Mouse (Mus musculus) heart, embryonic 10.5 days (tissue): ENCODE measurements around the gene Wdr5. TPM values are rescaled to one million over a fixed set of nuclear protein-coding genes. Genes with fewer than 3 reads are reported as not detected.
A peak's percentile ranks its signal among the peaks of the same experiment; 100 is the strongest.

Experiments
- DNase-seq: peaks from one replicate; pipeline ENCODE4 v3.0.0-alpha.2; 2017; ENCODE audit warnings: low spot score
- H3K27ac ChIP-seq: fragments of 300-500 bp; sonication (generic); 2 replicates; pipeline ENCODE4 v1.5.1; 2016; ENCODE audit warnings: mild to moderate bottlenecking
- H3K27me3 ChIP-seq: fragments of 300-500 bp; sonication (generic); 2 replicates; pipeline ENCODE4 v1.6.1; 2016; ENCODE audit warnings: mild to moderate bottlenecking; ENCODE audit not compliant: poor library complexity, insufficient read depth, severe bottlenecking
- H3K36me3 ChIP-seq: fragments of 300-500 bp; sonication (generic); 2 replicates; pipeline ENCODE4 v1.6.1; 2016; ENCODE audit warnings: mild to moderate bottlenecking, moderate library complexity
- H3K4me1 ChIP-seq: fragments of 300-500 bp; sonication (generic); 2 replicates; pipeline ENCODE4 v1.6.1; 2016; ENCODE audit warnings: mild to moderate bottlenecking
- H3K4me3 ChIP-seq: fragments of 300-500 bp; sonication (generic); 2 replicates; pipeline ENCODE4 v1.5.1; 2016; ENCODE audit warnings: mild to moderate bottlenecking, moderate library complexity
- H3K9me3 ChIP-seq: fragments of 300-500 bp; sonication (generic); 2 replicates; pipeline ENCODE4 v1.6.1; 2016; ENCODE audit warnings: mild to moderate bottlenecking, moderate library complexity
- WGBS: fragments of 180-500 bp; shearing (Covaris S2); methylation state at CpG from one replicate; pipeline ENCODE4 v1.1.7; 2016; 5-methylcytosine and 5-hydroxymethylcytosine counted together
- polyA plus RNA-seq: library from polyadenylated mRNA; unstranded; fragments of >200 nt; fragmentation: Nextera tagmentation; extraction: Ambion mirVana; gene quantifications from 2 replicates; pipeline ENCODE4 v1.2.1, GENCODE M21; 2016

Gene Wdr5
- polyA plus RNA-seq: 44.3 and 57.8 TPM in 2 replicates

DNA sequence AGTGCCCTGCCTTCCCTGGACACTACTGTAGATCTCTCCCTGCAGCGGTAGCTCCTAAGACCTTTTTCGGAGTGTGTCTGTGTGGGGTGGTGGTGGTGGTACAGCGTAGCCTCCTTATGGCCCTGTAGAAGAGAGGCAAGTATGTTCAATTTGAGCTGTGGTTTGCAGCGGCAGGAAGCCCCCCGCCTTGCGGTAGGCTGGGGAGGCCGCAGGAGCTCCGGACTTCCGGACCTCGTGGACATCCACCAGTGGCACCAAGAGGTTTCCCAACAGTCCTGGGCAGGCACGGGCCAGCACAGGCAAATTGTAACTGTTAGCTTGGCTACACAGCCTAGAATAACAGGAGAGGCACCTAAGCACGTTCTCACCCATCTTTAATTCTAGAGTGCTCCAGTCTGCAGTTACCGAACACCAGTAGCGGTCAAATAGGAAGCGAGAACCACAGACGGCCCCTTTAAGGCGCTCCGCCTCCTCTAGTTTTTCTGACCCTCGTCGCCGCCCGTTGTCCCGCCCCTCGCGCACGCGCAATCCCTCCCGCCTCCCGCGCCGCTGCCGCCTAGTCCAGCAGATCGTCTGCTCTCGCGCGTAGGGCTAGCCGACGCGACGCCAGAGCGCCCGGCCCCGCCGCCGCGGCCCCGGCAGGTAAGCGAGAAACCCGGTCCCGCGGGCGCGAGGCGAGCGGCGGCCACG lies at the start of gene Wdr5:
Wdr5 (plus strand) TSS at position 519 of the 690 bp plus-strand sequence.
- Histone ChIP-seq H3K27me3 (no peaks in the 10 kb centered on the region), H3K27ac (peak within 1 kb of the TSS; percentile 96), H3K4me1 (peaks cover 36% of the 10 kb centered on the region), H3K36me3 (peaks cover 21% of the 10 kb centered on the region), H3K4me3 (peak within 1 kb of the TSS; percentile 92), H3K9me3 (no peaks in the 10 kb centered on the region)
- under 1% methylated on average over 57 of the region's 57 CpGs for WGBS
- peak; percentile 97 for DNase-seq

DNA sequence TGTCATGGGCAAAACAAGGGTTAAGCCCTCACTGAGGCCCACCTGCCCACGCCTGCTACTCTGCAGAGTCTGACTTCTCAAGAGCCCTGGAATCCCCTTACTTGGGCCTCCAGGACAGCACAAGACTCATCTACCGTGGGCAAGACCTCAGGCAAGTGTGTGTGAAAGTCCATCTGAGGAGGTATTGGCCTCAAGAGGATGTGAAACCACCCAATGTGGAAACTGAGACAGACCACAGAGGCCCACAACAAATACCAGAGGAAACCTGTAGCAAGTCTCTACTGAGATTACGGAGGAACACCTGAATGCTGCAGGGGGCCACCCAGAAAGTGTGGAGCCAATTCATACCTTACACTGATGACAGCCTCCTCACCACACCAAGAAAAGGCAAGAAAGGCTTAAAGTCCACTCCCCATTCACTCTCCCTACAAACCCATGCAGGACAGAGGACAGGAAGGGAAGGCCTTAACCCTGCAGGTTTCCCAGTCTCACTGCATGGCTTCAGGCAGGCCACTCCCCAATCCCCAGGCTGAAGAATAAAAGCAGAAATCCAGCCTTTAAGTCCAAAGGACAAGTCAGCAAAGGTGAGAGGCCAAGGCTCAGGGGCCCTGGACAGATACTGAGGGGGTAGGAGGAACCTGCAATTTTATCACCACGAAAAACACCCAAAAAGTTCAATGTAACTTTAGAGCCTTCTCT lies 45.5 kb upstream of the Wdr5 start:
- Histone ChIP-seq H3K27ac (no peak overlapping the region), H3K4me3 (no peak overlapping the region), H3K4me1 (peaks cover 84% of the 10 kb centered on the region), H3K36me3 (peaks cover 64% of the 10 kb centered on the region), H3K27me3 (no peaks in the 10 kb centered on the region), H3K9me3 (no peaks in the 10 kb centered on the region)
- WGBS: 68% methylated on average over 4 of the region's 4 CpGs
- DNase-seq: no peak

DNA sequence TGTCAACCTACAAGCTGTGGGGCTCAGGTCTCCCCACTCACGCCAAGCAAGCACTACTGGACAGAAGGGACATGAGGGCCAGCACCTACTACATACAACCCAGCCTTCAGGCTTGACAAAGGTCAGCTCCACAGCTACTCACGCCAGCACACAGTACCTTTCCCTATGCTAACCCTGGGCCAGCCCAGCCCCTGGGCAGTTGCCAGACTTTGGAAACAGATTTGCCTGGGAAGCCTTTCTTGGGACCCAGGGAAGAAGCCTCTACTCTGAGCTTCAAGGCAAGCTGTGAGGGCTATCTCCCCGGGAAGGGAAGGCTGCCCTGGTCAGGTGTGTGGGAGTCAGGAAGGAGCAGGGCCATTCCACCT lies 45.0 kb upstream of the Wdr5 start:
- Histone ChIP-seq H3K4me3 (no peak overlapping the region), H3K4me1 (peaks cover 84% of the 10 kb centered on the region), H3K9me3 (no peaks in the 10 kb centered on the region), H3K36me3 (peaks cover 60% of the 10 kb centered on the region), H3K27ac (0 out of 2 replicates have a peak overlapping the region, but pooled peaks have one; percentile 17), H3K27me3 (no peaks in the 10 kb centered on the region)
- 78% methylated on average over 3 of the region's 3 CpGs for WGBS
- no peak for DNase-seq

DNA sequence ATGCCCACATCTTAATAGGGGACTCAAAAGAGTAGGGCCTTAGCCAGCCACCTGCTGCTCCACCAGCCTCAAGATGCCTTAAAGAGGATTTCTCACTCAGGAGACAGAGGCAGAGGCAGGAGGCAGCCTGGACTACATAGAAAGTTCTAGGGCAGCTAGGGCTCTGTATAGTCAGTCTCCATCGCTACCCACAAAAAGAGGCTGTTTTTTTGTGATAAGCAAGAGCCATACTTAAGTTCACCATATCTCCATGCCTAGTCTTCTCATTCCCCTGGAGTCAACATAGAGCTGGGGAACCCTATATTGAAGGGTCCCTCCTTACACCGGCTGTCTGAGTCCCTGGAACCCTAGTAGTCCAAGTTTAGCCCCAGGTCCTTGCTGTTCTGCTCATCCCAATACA lies 44.4 kb upstream of the Wdr5 start:
- Histone ChIP-seq H3K4me1 (peaks cover 82% of the 10 kb centered on the region), H3K27me3 (no peaks in the 10 kb centered on the region), H3K4me3 (no peak overlapping the region; the same call in 1 of the 2 replicates), H3K9me3 (no peaks in the 10 kb centered on the region), H3K36me3 (peaks cover 55% of the 10 kb centered on the region), H3K27ac (no peak overlapping the region)
- no peak for DNase-seq
- WGBS: 81% methylated on average over 2 of the region's 2 CpGs

DNA sequence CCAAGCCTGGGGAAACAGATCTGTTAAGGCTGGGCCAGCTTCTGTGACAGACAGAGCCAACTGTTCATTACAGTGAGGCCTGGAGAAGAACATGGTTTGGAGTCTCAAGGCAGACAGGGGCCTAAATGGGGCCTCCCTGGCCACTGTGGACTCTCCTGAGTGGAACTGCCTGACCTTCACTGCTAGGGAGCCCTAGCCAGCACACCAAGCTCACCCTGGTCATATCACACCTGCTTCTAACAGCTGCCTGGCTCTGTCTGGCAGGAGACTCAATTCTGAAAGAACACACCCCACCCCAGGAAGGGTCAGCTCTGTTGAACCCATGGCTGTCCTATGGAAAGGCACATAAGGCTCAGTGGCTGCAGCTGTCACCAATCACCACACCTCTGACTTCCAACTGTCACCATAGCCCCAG lies 43.8 kb upstream of the Wdr5 start:
- H3K9me3 ChIP-seq: no peaks in the 10 kb centered on the region
- peaks cover 76% of the 10 kb centered on the region for H3K4me1 ChIP-seq
- DNase-seq: no peak
- no peaks in the 10 kb centered on the region for H3K27me3 ChIP-seq
- H3K4me3 ChIP-seq: peak overlapping the region; percentile 1; the same call in 1 of the 2 replicates
- peak overlapping the region; percentile 19; the same call in 1 of the 2 replicates for H3K27ac ChIP-seq
- H3K36me3 ChIP-seq: peaks cover 48% of the 10 kb centered on the region

DNA sequence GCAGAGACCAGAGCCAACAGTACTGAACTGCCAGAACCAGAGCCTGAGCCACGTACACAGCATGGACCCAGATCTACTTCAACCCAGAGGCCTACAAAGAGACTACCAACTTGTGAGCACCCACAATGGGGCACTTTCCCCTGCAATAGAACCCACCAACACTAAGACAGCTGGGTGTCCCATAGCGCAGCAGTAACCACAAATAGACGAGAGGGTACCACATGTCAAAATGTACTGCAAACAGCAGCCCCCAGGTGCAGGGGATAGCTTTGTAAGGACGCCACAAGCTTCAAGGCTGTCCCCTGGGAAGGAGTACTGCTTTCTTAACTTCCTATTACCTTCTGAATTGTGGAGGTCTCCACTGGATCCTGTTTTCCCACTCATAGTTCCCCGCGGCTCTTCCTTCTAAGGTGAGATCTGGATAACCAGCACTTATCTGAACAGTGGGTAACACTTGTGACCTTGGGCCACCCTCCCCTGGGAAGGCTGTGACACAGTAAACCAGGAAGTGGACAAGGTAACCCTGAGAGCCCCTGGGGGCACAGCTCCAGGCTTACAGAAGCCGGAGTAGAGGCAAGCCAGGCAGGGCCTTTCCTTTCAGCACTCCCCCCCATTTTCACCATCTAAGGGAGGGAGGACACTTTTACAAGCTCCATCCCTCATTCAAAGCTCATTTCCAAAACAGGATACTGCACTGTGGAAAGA lies 41.7 kb upstream of the Wdr5 start:
- H3K9me3 ChIP-seq: no peaks in the 10 kb centered on the region
- 50% methylated on average over 7 of the region's 7 CpGs for WGBS
- no peak for DNase-seq
- H3K27ac ChIP-seq: peak overlapping the region; percentile 57
- H3K4me1 ChIP-seq: peaks cover 68% of the 10 kb centered on the region
- H3K27me3 ChIP-seq: no peaks in the 10 kb centered on the region
- H3K4me3 ChIP-seq: peak overlapping the region; percentile 97
- H3K36me3 ChIP-seq: peaks cover 29% of the 10 kb centered on the region

DNA sequence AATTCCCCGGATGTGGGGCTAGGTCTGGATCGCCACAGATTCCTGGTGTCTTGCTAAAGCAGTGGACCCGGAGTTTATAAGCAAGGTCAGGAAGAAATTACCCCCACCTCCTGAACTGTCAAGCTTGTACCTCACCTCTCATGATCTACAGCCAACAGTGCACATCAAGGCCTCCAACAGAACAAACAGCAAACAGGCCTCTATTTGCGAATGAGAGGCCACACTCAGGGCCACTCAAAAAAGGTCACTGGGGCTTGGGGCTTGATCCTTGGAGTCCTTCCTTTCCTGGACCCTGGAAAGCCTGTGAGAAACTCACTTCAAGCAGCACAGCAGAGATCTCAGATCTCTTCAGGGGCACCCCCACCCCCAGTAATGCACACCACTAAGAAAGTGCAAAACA lies 41.0 kb upstream of the Wdr5 start:
- 26% methylated on average over 4 of the region's 4 CpGs for WGBS
- Histone ChIP-seq H3K36me3 (peaks cover 26% of the 10 kb centered on the region), H3K4me1 (peaks cover 61% of the 10 kb centered on the region), H3K9me3 (no peaks in the 10 kb centered on the region), H3K27ac (peak overlapping the region; percentile 98), H3K27me3 (no peaks in the 10 kb centered on the region), H3K4me3 (peak overlapping the region; percentile 97)
- no peak for DNase-seq

DNA sequence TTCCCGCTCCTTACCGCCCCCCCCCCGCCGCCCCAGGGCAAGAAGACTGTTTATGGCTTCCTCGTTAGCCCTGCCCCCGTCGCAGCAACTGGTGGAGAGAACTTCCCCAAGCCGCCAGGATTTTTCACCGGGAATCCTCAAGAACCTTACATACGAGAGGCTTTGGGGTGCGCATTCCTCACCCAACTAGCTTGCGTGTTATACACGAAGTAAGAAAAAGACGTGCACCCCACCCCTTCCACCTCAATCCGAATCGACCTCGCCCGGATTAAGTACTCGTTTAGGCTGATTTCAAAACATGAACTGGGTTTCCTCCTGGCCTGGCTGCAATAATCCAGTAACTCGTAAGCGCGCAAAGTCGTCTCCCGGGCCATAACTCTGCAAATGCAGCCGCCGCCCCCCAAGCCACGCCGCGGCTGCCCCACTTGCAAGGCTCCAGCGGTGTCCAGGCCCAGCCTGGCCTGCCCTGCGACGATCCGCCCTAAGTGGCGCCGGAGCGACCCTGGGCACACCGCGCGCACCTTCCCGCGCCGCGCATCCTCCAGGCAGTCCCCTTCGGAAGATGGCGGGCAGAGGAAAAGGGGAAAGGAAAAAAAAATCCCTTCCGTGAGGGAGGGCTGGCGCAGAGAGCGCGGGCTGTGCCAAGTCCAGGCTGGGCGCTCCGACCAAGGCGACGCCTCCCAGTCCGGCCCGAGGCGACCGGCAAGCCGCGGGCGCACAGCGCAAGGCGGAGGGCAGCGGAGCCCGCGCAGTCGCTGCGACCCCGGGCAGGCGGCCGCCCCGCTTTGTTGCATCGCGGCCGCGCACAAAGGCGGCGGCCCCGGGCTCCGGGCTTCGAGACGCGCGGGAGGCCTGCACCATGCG lies 40.1 kb upstream of the Wdr5 start:
- H3K27me3 ChIP-seq: no peaks in the 10 kb centered on the region
- H3K9me3 ChIP-seq: no peaks in the 10 kb centered on the region
- peaks cover 55% of the 10 kb centered on the region for H3K4me1 ChIP-seq
- H3K36me3 ChIP-seq: peaks cover 26% of the 10 kb centered on the region
- peak overlapping the region; percentile 97 for H3K4me3 ChIP-seq
- H3K27ac ChIP-seq: peak overlapping the region; percentile 98
- DNase-seq: no peak
- under 1% methylated on average over 84 of the region's 84 CpGs for WGBS

DNA sequence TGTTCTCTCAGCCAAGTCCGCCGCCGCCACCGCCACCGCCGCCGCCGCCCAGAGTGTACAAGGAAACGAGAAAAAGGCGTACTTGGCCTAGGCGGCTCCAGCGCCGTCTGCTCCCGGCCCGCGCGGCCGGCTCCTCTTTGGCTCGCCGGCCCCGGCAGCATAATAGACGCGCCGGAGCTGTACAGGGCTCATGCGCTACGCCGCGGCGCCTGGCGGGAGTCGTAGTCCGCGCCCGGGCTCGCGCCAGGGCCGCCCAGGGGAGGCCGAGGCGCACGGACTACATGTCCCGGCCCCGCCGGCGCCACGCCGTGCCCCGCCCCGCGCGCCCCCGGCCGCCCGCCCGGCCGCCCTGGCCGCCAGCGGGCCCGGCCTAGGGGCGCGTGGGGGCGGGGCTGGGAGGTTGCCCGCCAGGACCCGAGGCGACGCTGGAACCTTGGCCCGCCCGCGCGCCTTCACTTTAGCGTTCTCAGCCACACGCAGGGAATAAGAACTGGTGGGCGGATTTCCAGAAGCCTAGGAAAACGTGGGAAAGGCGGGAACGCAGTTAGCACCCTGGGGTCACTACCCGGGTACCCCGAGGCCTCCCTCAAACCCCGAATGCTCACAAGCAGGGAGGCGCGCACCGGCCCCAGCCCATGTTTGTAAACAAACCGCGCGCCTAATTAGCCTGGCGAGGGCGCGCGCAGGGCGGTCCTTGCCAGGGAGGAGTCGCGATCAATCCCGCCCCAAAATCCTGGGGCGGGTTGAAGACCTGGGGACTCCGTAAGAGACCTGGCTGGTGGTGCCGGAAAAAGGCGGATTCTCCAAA lies 39.3 kb upstream of the Wdr5 start:
- peaks cover 49% of the 10 kb centered on the region for H3K4me1 ChIP-seq

DNA sequence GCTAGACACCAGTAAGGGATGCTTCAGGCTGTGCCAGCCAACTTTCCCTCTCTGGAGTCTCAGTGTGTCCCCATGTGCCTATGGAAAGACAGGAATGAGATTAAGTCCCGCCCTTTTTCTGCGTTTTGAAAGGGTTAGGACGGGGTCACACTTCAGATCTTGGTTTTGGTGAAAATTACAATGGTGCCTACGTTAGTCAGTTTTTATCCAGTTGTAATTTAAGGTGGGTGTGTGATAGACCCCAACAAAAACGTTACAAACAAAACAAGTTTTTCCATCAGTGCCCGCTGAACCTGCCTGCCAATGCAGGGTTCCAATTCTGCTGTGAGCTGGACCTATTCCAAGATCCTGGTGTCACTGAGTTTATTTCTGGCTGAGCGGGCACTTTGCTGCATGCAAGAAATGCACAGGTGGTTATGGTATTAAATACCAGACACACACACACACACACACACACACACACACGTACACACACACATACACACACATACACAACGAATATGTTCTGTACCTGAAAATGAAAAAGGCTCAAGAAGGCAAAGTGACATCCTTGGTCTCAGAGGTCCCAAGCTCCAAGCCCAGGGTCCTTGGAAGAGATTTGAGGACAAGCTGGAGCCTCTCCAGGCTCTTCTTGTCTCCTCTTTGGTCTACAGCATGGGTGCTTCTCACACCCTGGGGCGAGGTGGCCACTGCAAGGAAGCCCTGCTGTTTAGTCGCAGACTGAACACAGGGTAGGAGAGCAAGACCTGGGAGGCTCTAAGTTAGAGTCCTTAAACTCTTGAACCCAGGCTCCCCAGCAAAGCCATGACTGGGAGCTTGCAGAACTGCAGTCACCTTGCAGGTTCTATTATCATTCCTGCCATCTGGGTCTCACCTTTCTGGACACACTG lies 38.4 kb upstream of the Wdr5 start:
- H3K27me3 ChIP-seq: no peaks in the 10 kb centered on the region
- H3K27ac ChIP-seq: peak overlapping the region; percentile 87
- H3K4me1 ChIP-seq: peaks cover 40% of the 10 kb centered on the region
- peaks cover 16% of the 10 kb centered on the region for H3K36me3 ChIP-seq
- WGBS: 33% methylated on average over 11 of the region's 11 CpGs
- H3K9me3 ChIP-seq: no peaks in the 10 kb centered on the region
- peak overlapping the region; percentile 97 for H3K4me3 ChIP-seq
- DNase-seq: no peak

More for the DNA sequence above, 39.3 kb upstream of the Wdr5 start:
- Histone ChIP-seq H3K36me3 (peaks cover 20% of the 10 kb centered on the region), H3K27me3 (no peaks in the 10 kb centered on the region), H3K27ac (peak overlapping the region; percentile 98), H3K9me3 (no peaks in the 10 kb centered on the region), H3K4me3 (peak overlapping the region; percentile 97)
- DNase-seq: peak; percentile 94
- WGBS: under 1% methylated on average over 89 of the region's 96 CpGs

DNA sequence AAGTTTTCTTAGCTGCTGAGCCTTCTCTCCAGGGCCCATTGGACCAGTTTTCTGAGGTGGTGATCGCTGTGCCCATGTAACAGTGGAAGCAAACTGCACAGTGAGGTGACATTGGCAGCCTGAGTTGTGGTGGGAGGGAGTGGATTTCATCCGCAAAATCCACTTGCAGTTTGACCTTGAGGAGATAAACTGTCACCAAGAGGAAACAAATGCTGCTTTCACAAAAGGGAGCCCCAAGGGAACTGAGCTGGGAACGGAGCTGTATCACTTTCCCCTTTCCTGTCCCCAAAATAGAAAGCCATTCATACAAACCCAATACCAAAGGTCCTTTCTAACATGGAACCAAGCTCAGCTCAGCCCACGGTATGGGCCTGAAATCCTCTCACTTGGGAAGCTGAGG lies 35.1 kb upstream of the Wdr5 start:
- no peak overlapping the region for H3K4me3 ChIP-seq
- no peak for DNase-seq
- peaks cover 13% of the 10 kb centered on the region for H3K4me1 ChIP-seq
- H3K27me3 ChIP-seq: no peaks in the 10 kb centered on the region
- WGBS: 68% methylated on average over 4 of the region's 4 CpGs
- no peak overlapping the region for H3K27ac ChIP-seq
- no peaks in the 10 kb centered on the region for H3K36me3 ChIP-seq
- no peaks in the 10 kb centered on the region for H3K9me3 ChIP-seq
